Mouse (Mus musculus) midbrain, embryonic 13.5 days (tissue): ENCODE measurements around the gene Mgat4e. TPM values are rescaled to one million over a fixed set of nuclear protein-coding genes. Genes with fewer than 3 reads are reported as not detected.
"Not testable (repeated sequence)": the region's sequence is repeated elsewhere in the genome, so short reads cannot be mapped to it uniquely, and the experiment has no call there.

Experiments
- ATAC-seq: fragments of 200-750 bp; cut with Nextera tagmentation; 2 replicates; pipeline ENCODE4 v1.8.0; 2017; ENCODE audit warnings: mild to moderate bottlenecking, moderate TSS enrichment, moderate library complexity
- H3K27ac ChIP-seq: fragments of 300-500 bp; sonication (generic); 2 replicates; pipeline ENCODE4 v1.5.1; 2015; ENCODE audit warnings: inconsistent platforms, mild to moderate bottlenecking, moderate library complexity
- H3K27me3 ChIP-seq: fragments of 300-500 bp; sonication (generic); 2 replicates; pipeline ENCODE4 v1.6.1; 2015; ENCODE audit warnings: mild to moderate bottlenecking, inconsistent platforms
- H3K36me3 ChIP-seq: fragments of 300-500 bp; sonication (generic); 2 replicates; pipeline ENCODE4 v1.6.1; 2015; ENCODE audit warnings: mild to moderate bottlenecking, inconsistent platforms
- H3K4me1 ChIP-seq: fragments of 300-500 bp; sonication (generic); replicated peaks from 2 replicates; pipeline ENCODE4 v1.6.1; 2015; ENCODE audit warnings: inconsistent platforms
- H3K4me2 ChIP-seq: fragments of 300-500 bp; sonication (generic); replicated peaks from 2 replicates; pipeline ENCODE4 v1.6.1; 2015; ENCODE audit warnings: moderate library complexity, mild to moderate bottlenecking, inconsistent platforms
- H3K4me3 ChIP-seq: fragments of 300-500 bp; sonication (generic); replicated peaks from 2 replicates; pipeline ENCODE4 v1.5.1; 2015; ENCODE audit warnings: mild to moderate bottlenecking, inconsistent platforms
- H3K9ac ChIP-seq: fragments of 300-500 bp; sonication (generic); replicated peaks from 2 replicates; pipeline ENCODE4 v1.6.1; 2015; ENCODE audit warnings: mild to moderate bottlenecking, inconsistent platforms
- H3K9me3 ChIP-seq: fragments of 300-500 bp; sonication (generic); 2 replicates; pipeline ENCODE4 v1.6.1; 2016; ENCODE audit warnings: mild to moderate bottlenecking, inconsistent platforms
- WGBS: fragments of 180-500 bp; shearing (Covaris S2); methylation state at CpG from one replicate; pipeline ENCODE4 v1.1.7; 2015; 5-methylcytosine and 5-hydroxymethylcytosine counted together
- polyA plus RNA-seq: library from polyadenylated mRNA; unstranded; fragments of >200 nt; fragmentation: Nextera tagmentation; extraction: Ambion mirVana; gene quantifications from 2 replicates; pipeline ENCODE4 v1.2.1, GENCODE M21; 2015

Mgat4e gene
- polyA plus RNA-seq, 1 experiment from 2014 or later: not detected

DNA sequence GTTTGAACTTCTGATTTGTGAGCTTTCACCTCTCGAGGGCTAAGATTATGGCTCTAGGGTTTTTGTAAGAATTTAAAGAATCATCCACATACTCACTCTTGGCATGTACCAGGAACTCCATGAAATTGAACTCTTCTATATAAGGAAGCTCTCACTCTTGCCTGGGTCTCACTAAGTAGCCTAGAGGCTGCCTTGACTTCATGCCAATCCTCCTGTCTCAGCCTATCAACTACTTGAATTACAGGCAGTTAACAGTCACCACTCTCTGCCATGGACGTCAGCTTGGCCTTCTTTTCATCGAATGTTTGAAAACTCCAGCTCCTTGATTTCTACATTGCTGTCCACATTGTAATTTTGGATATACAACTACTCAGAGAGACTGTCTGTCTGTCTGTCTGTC lies 2.9 kb upstream of the Mgat4e start:
- Histone ChIP-seq H3K27me3 (peaks cover 8% of the 10 kb centered on the region), H3K4me1 (peaks cover 13% of the 10 kb centered on the region), H3K9ac (no peak overlapping the region), H3K36me3 (no peaks in the 10 kb centered on the region), H3K27ac (no peak overlapping the region), H3K4me3 (no peak overlapping the region), H3K9me3 (no peaks in the 10 kb centered on the region), H3K4me2 (no peak overlapping the region)
- WGBS: 71% methylated on average over 3 of the region's 3 CpGs
- ATAC-seq: no peak

DNA sequence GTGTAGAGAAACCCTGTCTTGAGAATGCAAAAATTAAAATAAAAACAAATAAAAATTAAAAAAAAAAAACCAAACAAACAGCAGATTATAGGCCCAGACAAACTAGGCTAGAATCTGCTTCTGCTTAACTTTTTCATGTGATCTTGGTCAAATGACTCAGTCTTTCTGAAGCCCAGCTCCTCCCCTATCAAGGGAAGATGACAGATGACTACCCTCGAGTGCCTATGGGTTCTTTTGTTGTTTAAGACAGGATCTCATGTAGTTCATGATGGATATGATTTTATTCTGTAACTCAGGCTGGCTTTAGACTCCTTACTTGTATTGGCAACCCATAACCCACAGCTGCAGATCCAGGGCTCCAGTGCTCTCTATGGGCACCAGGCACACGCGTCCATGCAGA lies 2.4 kb upstream of the Mgat4e start:
- no peaks in the 10 kb centered on the region for H3K9me3 ChIP-seq
- H3K4me1 ChIP-seq: peaks cover 9% of the 10 kb centered on the region; the same call in 1 of the 2 replicates
- peaks cover 8% of the 10 kb centered on the region for H3K27me3 ChIP-seq
- H3K4me3 ChIP-seq: no peak overlapping the region
- no peak for ATAC-seq
- no peak overlapping the region for H3K9ac ChIP-seq
- H3K27ac ChIP-seq: no peak overlapping the region
- H3K4me2 ChIP-seq: no peak overlapping the region
- WGBS: 89% methylated on average over 3 of the region's 3 CpGs
- H3K36me3 ChIP-seq: no peaks in the 10 kb centered on the region

DNA sequence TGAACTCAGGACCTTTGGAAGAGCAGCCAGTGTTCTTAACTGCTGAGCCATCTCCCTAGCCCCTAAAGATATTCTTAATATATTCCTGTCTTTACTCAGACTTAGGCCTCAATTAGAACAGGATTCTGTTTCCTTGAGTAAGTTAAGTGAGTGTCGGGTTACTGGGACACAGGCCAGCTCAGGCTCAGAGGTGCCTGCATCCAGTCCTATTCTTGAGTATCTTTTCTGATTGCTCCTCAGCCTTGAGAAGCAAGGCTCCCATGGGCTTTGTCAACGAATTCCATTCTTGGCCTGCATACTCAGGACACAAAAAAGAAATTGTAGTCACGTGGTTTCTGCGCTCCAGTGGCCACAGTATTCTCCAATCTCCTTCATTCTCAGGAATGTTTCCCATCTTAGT lies 1.3 kb downstream of the Mgat4e start:
- no peaks in the 10 kb centered on the region for H3K4me1 ChIP-seq
- no peaks in the 10 kb centered on the region for H3K27me3 ChIP-seq
- WGBS: 70% methylated on average over 4 of the region's 4 CpGs
- H3K4me3 ChIP-seq: no peak overlapping the region
- no peaks in the 10 kb centered on the region for H3K36me3 ChIP-seq
- H3K27ac ChIP-seq: no peak overlapping the region
- H3K9me3 ChIP-seq: peaks cover 12% of the 10 kb centered on the region; the same call in 1 of the 2 replicates
- no peak overlapping the region for H3K9ac ChIP-seq
- ATAC-seq: no peak
- no peak overlapping the region for H3K4me2 ChIP-seq

DNA sequence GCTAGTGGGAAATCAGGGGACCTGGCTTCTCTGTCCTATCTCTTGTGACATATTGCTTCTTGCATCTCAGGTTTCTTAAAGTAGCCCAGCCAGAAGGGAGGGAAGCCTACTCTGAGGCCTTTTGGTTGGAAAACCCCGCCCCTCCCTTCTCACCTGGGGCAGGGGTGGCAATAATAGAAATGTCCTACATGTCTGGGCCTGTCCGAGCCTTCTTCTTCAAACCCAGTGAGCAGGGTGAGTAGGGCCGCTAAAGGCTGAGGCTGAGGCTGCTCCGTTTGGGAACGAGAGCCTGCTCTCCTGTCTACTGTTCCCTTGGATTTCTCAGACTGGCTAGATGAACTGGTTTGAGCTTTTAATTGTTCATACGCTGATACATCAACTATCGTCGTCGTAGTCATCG lies 8.9 kb downstream of the Mgat4e start:
- Histone ChIP-seq H3K4me1 (0 out of 2 replicates have a peak, but pooled peaks cover 5% of the 10 kb centered on the region), H3K4me3 (no peak overlapping the region), H3K4me2 (no peak overlapping the region), H3K27me3 (no peaks in the 10 kb centered on the region), H3K9me3 (peaks cover 11% of the 10 kb centered on the region; the same call in 1 of the 2 replicates), H3K27ac (no peak overlapping the region), H3K36me3 (no peaks in the 10 kb centered on the region), H3K9ac (no peak overlapping the region)
- no peak for ATAC-seq
- 92% methylated on average over 10 of the region's 10 CpGs for WGBS

DNA sequence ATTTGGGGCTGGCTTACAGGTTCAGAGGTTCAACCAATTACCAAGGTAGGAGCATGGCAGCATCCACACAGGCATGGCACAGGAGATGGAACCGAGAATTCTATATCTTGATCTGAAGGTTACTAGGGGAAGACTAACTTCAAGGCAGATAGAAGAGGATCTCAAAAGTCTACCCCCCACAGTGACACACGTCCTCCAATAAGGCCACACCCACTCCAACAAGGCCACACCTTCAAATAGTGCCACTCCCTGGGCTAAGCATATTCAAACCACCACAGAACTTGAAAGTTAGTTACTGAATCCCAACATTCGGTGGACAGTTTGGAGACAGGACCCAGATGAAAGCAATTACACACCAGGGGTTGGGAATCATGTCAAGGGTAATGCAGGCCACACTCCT lies 14.0 kb downstream of the Mgat4e start:
- Histone ChIP-seq H3K36me3 (no peaks in the 10 kb centered on the region), H3K4me2 (no peak overlapping the region), H3K9ac (no peak overlapping the region), H3K27me3 (no peaks in the 10 kb centered on the region), H3K9me3 (no peaks in the 10 kb centered on the region), H3K27ac (no peak overlapping the region), H3K4me3 (no peak overlapping the region), H3K4me1 (0 out of 2 replicates have a peak, but pooled peaks cover 5% of the 10 kb centered on the region)
- WGBS: 75% methylated on average over 3 of the region's 3 CpGs
- no peak for ATAC-seq

DNA sequence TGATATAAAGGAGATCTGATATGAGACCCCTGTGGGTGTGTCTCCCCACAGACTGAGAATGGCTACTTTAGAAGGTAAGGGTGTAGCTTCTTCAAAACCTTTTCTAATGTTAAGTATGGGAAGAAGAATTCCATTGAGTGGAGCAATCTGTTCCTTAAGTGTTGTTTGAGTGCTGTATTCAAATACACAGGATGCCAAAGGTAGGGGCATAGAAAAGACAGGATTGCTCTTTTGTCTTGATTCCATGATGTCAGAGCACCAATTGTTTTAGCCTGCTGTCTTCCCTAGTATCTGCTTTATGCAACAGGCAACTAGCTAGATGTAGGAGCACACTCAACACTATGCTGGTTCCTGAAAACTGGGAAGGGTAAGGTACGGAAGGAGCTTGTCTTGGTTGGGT lies 14.4 kb downstream of the Mgat4e start:
- WGBS: 97% methylated on average over 1 of the region's 1 CpGs

DNA sequence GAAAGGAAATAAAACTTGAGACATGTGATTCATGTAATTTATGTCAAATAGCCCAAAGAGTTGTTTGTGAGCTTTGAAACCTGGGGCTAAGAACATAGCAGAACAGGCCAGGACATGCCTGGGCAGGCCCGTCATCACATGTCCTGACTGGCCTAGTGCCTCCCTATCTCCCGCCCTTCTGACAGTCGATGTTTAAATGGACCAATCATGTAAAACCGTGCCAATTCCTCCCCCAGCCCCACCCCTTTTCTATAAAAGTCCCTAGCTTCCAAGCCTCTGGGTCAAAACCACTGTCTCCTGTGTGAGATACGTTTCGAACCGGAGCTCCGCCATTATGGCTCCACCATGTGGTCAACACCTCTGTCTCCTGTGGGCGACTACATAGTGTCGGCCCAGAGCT lies 15.8 kb downstream of the Mgat4e start:
- 96% methylated on average over 10 of the region's 10 CpGs for WGBS
- H3K9me3 ChIP-seq, H3K9ac ChIP-seq, H3K36me3 ChIP-seq, H3K4me1 ChIP-seq, H3K4me3 ChIP-seq, H3K4me2 ChIP-seq, ATAC-seq, H3K27ac ChIP-seq, H3K27me3 ChIP-seq: not testable (repeated sequence)

More for the DNA sequence above, 14.4 kb downstream of the Mgat4e start:
- Histone ChIP-seq H3K9me3 (no peaks in the 10 kb centered on the region), H3K9ac (no peak overlapping the region), H3K27ac (no peak overlapping the region), H3K4me3 (no peak overlapping the region), H3K36me3 (no peaks in the 10 kb centered on the region), H3K27me3 (no peaks in the 10 kb centered on the region), H3K4me1 (0 out of 2 replicates have a peak, but pooled peaks cover 5% of the 10 kb centered on the region), H3K4me2 (no peak overlapping the region)
- no peak for ATAC-seq

DNA sequence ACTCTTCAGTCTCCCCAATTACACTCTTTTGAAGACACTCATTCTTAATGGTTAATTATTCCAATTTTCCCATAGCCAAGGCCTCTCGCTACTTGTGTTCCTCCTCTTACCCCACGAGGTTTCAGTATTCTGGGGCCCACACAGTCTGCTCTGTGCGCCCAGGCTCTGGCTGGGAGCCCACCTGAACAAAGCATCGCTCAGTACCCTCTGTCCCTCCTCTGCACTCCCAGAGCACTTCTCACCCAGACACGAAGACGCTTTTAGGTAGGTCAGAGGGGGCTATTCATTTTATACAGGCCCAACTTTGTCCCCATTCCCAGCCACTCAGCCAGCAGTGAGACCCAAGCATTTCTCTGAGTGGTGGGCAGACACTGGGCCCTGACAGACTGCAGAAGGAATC lies 18.9 kb downstream of the Mgat4e start:
- ATAC-seq: 0 out of 2 replicates have a peak, but pooled peaks have one; percentile 63
- WGBS: 70% methylated on average over 6 of the region's 6 CpGs
- no peaks in the 10 kb centered on the region for H3K4me1 ChIP-seq
- no peak overlapping the region for H3K4me2 ChIP-seq
- H3K36me3 ChIP-seq: no peaks in the 10 kb centered on the region
- no peak overlapping the region for H3K9ac ChIP-seq
- H3K27ac ChIP-seq: no peak overlapping the region
- no peaks in the 10 kb centered on the region for H3K27me3 ChIP-seq
- no peaks in the 10 kb centered on the region for H3K9me3 ChIP-seq
- H3K4me3 ChIP-seq: no peak overlapping the region

DNA sequence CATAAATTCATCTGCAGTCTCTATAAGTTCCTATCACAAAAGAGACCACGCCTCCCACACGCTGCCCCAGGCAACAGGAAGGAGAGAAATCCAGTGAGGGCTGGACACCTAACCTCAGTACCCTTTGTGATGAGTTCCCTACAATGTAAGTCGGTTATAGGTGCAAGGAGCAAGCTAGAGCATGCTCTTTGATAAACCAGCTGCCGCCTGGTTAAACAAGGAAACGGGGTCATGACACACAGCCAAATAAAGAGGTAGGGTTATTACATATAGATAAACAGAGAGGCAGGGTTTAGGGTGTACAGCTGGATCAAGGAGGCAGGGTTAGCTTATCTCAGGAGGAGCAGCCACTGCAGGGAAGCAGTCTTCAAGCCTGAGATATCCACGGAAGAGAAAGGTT lies 22.7 kb downstream of the Mgat4e start:
- ATAC-seq: no peak
- H3K4me2 ChIP-seq: no peak overlapping the region
- H3K9ac ChIP-seq: no peak overlapping the region
- H3K36me3 ChIP-seq: no peaks in the 10 kb centered on the region
- no peak overlapping the region for H3K27ac ChIP-seq
- no peak overlapping the region for H3K4me3 ChIP-seq
- no peaks in the 10 kb centered on the region for H3K9me3 ChIP-seq
- H3K27me3 ChIP-seq: no peaks in the 10 kb centered on the region
- 91% methylated on average over 6 of the region's 6 CpGs for WGBS
- no peaks in the 10 kb centered on the region for H3K4me1 ChIP-seq

DNA sequence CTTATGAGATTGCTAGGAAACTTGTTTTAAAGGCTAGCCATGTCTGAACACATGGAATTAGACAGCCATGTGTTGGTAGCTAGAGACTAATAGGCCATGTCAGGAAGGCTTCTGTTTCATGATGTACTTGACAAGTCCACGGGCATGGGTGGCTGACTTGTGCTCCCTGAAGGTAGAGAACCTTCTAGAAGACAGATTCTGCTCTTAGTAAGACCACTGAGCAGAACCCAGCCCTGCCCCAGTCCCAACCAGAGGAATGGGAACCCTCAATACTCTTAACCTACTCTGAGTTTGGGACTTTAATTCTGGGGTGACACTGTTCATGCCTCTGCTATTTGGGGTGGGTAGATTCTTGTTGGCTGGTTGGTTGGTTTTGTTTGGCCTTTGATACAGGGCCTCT lies 24.5 kb downstream of the Mgat4e start:
- 84% methylated on average over 1 of the region's 1 CpGs for WGBS
- H3K9me3 ChIP-seq: no peaks in the 10 kb centered on the region

DNA sequence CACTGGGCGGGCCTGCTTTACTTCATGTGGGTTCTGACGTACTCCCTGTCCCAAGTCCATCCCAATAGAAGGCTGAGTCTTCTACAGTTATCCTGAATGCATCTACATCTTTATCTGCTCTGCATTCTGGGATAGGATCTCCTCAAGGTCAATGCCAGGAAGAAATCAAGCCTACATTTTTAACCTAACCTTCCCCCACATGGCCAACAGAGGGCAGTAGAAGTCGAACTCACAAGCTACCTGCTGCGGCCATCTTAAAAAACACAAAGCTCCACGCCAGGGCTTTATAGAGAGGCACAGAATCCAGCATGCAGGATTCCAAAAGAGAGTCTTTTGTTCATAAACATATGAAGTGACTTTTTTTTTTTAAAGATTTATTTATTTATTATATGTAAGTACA lies 25.1 kb downstream of the Mgat4e start:
- 71% methylated on average over 5 of the region's 5 CpGs for WGBS
- no peak overlapping the region for H3K4me2 ChIP-seq

More for the DNA sequence above, 24.5 kb downstream of the Mgat4e start:
- no peak for ATAC-seq
- H3K9ac ChIP-seq: no peak overlapping the region
- H3K27me3 ChIP-seq: no peaks in the 10 kb centered on the region
- H3K4me3 ChIP-seq: no peak overlapping the region
- H3K4me1 ChIP-seq: no peaks in the 10 kb centered on the region
- H3K4me2 ChIP-seq: no peak overlapping the region
- no peaks in the 10 kb centered on the region for H3K36me3 ChIP-seq
- H3K27ac ChIP-seq: no peak overlapping the region

DNA sequence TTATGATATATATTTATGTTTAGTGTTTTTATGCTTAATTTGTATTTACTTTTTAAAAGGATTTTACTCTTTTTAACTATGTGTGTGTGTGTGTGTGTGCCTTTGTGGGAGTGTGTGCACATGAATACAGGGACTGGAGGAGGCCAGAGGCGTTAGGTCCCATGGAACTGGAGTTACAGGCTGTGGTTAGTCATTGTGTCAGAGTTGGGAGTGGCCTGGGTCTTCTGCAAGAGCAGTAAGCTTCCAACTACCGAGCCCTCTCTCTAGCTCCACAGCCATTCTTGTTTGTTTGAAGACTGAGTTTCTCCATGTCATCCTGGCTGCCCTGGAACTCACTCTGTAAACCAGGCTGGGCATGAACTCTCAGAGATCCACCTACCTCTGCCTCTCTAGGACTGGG lies 27.2 kb downstream of the Mgat4e start:
- no peak for ATAC-seq
- H3K27me3 ChIP-seq: no peaks in the 10 kb centered on the region
- no peak overlapping the region for H3K4me3 ChIP-seq
- no peak overlapping the region for H3K9ac ChIP-seq
- H3K9me3 ChIP-seq: no peaks in the 10 kb centered on the region
- 59% methylated on average over 2 of the region's 2 CpGs for WGBS
- no peaks in the 10 kb centered on the region for H3K36me3 ChIP-seq
- H3K4me1 ChIP-seq: no peaks in the 10 kb centered on the region
- no peak overlapping the region for H3K27ac ChIP-seq
- no peak overlapping the region for H3K4me2 ChIP-seq

More for the DNA sequence above, 25.1 kb downstream of the Mgat4e start:
- no peaks in the 10 kb centered on the region for H3K4me1 ChIP-seq
- H3K9me3 ChIP-seq: no peaks in the 10 kb centered on the region
- no peak overlapping the region for H3K4me3 ChIP-seq
- no peak overlapping the region for H3K9ac ChIP-seq
- H3K36me3 ChIP-seq: no peaks in the 10 kb centered on the region
- no peak for ATAC-seq
- no peak overlapping the region for H3K27ac ChIP-seq
- H3K27me3 ChIP-seq: no peaks in the 10 kb centered on the region

DNA sequence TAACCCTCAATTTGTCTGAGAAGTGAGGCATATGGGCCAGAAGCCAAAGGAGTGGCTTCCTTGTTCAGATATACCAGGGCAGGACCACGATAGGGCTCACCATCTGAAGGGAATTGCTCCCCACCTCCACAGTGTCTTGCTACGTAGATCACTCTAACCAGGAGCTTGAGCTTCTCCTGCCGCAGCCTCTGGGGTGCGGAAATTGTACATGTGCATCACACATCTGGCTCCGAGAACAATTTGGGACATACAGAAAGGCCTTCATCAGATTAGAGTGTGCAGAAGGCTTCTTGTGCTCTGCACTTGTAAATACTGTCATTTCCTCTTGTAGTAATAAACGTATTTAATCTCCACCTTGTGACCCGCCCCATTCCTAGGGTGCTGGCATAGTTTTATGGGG lies 28.3 kb downstream of the Mgat4e start:
- ATAC-seq: no peak
- H3K27ac ChIP-seq: no peak overlapping the region
- no peaks in the 10 kb centered on the region for H3K36me3 ChIP-seq
- H3K4me2 ChIP-seq: no peak overlapping the region
- peaks cover 9% of the 10 kb centered on the region for H3K4me1 ChIP-seq
- no peak overlapping the region for H3K9ac ChIP-seq
- no peaks in the 10 kb centered on the region for H3K9me3 ChIP-seq
- 85% methylated on average over 7 of the region's 7 CpGs for WGBS
- no peak overlapping the region for H3K4me3 ChIP-seq
- H3K27me3 ChIP-seq: no peaks in the 10 kb centered on the region
